Mouse (Mus musculus): ENCODE results near the gene 1500011B03Rik.
A peak's percentile ranks its signal among the peaks of the same experiment; 100 is the strongest.

Gene 1500011B03Rik

GRCm38 (mm10) chr5:114783405-114784163 is 39.7 kb downstream of the 1500011B03Rik start:
- no peak for DNase-seq (ENCODE audit: inconsistent ontology term)

GRCm38 (mm10) chr5:114782991-114783390 is 40.3 kb downstream of the 1500011B03Rik start:
- DNase-seq (ENCODE audit: inconsistent ontology term), result no peak

- no peak for DNase-seq (ENCODE audit: inconsistent ontology term)
Observed at GRCm38 (mm10) chr5:114780912-114781311, 42.4 kb downstream of the 1500011B03Rik start.

- no peak for DNase-seq (ENCODE audit: inconsistent ontology term)
Observed at GRCm38 (mm10) chr5:114779956-114780489, 43.2 kb downstream of the 1500011B03Rik start.

GRCm38 (mm10) chr5:114776174-114776573 is 47.1 kb downstream of the 1500011B03Rik start:
- DNase-seq (ENCODE audit: inconsistent ontology term), result no peak

DNA sequence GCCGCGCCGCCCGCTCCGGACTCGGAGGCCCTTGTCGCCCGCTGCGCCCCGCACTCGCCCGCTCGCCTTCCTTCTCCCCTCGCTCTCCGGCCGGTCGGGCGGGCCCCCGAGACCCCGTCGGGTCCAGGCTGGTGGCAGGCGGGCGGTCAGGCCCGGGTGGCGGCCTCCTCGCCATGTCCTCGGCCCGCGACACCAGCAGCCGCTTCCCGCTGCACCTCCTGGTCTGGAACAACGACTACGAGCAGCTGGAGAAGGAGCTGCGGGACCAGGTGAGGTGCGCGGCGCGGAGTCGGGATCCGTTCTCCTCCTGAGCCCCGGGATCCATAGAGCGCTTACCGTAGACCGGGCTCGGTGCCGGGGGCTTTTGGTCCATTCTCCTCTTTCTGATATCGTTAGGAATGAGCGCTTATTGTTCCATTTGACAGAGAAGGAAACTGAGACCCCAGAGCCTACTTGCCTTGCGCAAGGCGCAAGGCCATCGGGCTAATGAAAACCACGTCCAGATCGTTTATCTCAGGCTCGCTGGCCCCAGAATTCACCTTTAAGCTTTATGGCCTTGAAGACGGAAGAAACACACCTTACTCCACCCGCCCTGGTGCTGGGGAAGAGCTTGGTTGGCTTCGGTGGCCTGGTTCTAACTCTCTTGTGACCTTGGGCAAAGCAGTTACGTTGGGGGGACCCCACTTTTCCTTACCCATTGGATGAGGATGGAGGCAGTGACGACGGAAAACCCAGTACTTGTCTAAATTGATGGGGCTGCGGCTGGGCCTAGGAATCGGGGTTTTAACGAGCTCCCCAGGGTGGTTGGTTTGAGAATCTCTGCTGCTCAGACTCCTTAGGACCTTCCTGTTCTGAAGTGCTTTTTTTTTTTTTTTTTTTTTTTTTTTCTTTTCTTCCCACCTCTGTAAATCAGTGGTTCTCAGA is 48.0 kb downstream of the 1500011B03Rik start, which contains the start of gene Git2:
Gene Git2, minus strand, starts transcription at position 462 of the 924 bp plus-strand sequence.
- DNase-seq (ENCODE audit: inconsistent ontology term), result peak; percentile 19

- peak; percentile 94 for DNase-seq (ENCODE audit: inconsistent ontology term)
Observed at GRCm38 (mm10) chr5:114774403-114775051, 48.7 kb downstream of the 1500011B03Rik start, which contains the start of gene Ankrd13a. Gene Ankrd13a (plus strand): TSS chr5:114774677.

GRCm38 (mm10) chr5:114773780-114774179 is 49.5 kb downstream of the 1500011B03Rik start:
- DNase-seq (ENCODE audit: inconsistent ontology term), result no peak

DNA sequence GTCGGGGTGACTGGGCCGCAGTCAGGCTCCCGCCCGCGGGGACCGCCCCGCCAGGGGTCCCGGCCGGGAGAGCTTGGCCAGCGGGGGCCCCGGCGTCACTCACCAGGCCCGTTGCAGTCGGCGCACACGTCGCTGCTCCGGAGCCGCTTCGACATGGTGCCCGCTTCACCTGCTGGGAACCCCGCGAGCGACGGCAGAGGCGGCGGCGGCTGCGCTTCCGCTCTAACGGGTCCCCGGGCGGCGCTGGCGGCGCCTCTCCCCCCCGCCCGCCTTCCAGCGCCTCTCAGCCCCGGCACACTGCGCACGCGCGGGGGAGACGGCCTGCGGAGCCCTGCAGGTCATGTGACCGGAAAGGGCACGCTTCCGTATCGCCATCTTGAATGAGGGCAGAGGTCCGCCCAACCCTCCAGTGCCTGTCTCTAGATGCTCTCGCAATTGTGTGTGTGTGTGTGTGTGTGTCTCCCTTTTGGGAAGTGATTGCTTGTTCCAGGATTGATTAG is 50.0 kb downstream of the 1500011B03Rik start:
- peak; percentile 97 for DNase-seq (ENCODE audit: inconsistent ontology term)

- DNase-seq (ENCODE audit: inconsistent ontology term), result peak; percentile 57
Observed at GRCm38 (mm10) chr5:114772456-114773203, 50.6 kb downstream of the 1500011B03Rik start.

- DNase-seq (ENCODE audit: inconsistent ontology term), result peak; percentile 14
Observed at GRCm38 (mm10) chr5:114771796-114772195, 51.5 kb downstream of the 1500011B03Rik start.

DNA sequence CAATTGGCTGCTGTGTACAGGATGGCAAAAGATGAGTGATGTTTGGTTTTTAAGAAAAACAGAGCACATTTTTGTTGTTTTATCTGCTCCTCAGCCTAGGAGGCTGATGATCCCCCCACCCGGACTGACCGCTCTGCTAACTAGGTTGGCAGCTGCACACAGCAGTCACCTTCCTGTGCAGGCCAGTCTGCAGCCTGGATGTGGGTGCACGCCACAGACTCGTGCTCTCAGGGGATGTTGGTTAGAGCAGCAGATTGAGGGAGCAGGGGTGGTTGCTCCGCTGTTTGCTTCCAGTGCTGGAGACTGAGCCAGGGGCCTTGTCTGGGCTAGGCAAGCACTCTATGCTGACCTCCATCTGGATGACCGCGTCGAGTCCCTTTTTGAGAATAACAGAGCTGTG is 53.5 kb downstream of the 1500011B03Rik start:
- DNase-seq (ENCODE audit: inconsistent ontology term), result no peak

GRCm38 (mm10) chr5:114767185-114767584 is 56.1 kb downstream of the 1500011B03Rik start:
- DNase-seq (ENCODE audit: inconsistent ontology term), result no peak

- DNase-seq (ENCODE audit: inconsistent ontology term), result no peak
Observed at GRCm38 (mm10) chr5:114766686-114767085, 56.6 kb downstream of the 1500011B03Rik start.

- no peak for DNase-seq (ENCODE audit: inconsistent ontology term)
Observed at GRCm38 (mm10) chr5:114764812-114765735, 58.2 kb downstream of the 1500011B03Rik start.

GRCm38 (mm10) chr5:114761980-114762379 is 61.3 kb downstream of the 1500011B03Rik start:
- no peak for DNase-seq (ENCODE audit: inconsistent ontology term)

GRCm38 (mm10) chr5:114759536-114760090 is 63.7 kb downstream of the 1500011B03Rik start:
- DNase-seq (ENCODE audit: inconsistent ontology term), result no peak

Data from Muller cell, postnatal 12 days (primary cell).